Mouse (Mus musculus): Measurements from ENCODE around the gene Atp6v0a1. TPM values are rescaled to one million over a fixed set of nuclear protein-coding genes. Genes with fewer than 3 reads are reported as not detected.

Gene Atp6v0a1
- polyA plus RNA-seq, 1 experiment from 2014 or later = 167 TPM

- Histone ChIP-seq H3K4me2 (no peak overlapping the region), H3K27me3 (replicated peaks) (no peaks in the 10 kb centered on the region), H3K9me3 (replicated peaks) (no peaks in the 10 kb centered on the region), H3K9ac (replicated peaks) (no peak overlapping the region), H3K4me3 (replicated peaks) (no peak overlapping the region), H3K36me3 (peaks cover 86% of the 10 kb centered on the region), H3K4me1 (no peaks in the 10 kb centered on the region), H3K27ac (replicated peaks) (no peak overlapping the region)
- ATAC-seq (ENCODE audit: low FRiP score) = no peak
- 89% methylated on average over 10 of the region's 10 CpGs for WGBS
These were observed 21.0 kb downstream of the Atp6v0a1 start for GRCm38 (mm10) chr11:101030136-101030807.

DNA sequence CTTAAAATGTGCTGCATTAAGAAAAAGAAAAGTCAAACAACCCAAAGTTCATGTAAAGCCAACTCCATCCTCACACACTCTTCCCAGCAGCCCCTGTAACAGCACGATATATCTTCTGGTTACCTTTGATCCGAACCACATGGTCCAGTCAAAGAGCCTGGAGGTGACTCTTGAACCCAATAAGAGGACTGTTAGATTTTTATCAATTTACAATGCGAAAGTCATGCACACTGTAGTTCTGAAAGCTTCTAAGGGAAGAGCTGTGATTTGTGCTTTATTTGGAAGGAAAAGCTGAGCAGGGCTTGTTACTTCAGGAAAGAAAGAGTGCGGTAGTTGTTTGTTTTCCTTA is 21.5 kb downstream of the Atp6v0a1 start:
- H3K4me1 ChIP-seq = no peaks in the 10 kb centered on the region
- WGBS = 96% methylated on average over 4 of the region's 4 CpGs
- H3K27me3 ChIP-seq (replicated peaks) = no peaks in the 10 kb centered on the region
- H3K4me2 ChIP-seq = no peak overlapping the region
- no peak overlapping the region for H3K9ac ChIP-seq (replicated peaks)
- H3K27ac ChIP-seq (replicated peaks) = no peak overlapping the region
- no peaks in the 10 kb centered on the region for H3K9me3 ChIP-seq (replicated peaks)
- H3K36me3 ChIP-seq = peaks cover 86% of the 10 kb centered on the region
- ATAC-seq (ENCODE audit: low FRiP score) = no peak
- H3K4me3 ChIP-seq (replicated peaks) = no peak overlapping the region

- Histone ChIP-seq H3K4me1 (no peaks in the 10 kb centered on the region), H3K4me2 (no peak overlapping the region), H3K9ac (replicated peaks) (no peak overlapping the region), H3K4me3 (replicated peaks) (no peak overlapping the region), H3K27ac (replicated peaks) (no peak overlapping the region), H3K27me3 (replicated peaks) (no peaks in the 10 kb centered on the region), H3K36me3 (peaks cover 86% of the 10 kb centered on the region), H3K9me3 (replicated peaks) (no peaks in the 10 kb centered on the region)
- WGBS = 96% methylated on average over 1 of the region's 1 CpGs
- ATAC-seq (ENCODE audit: low FRiP score) = no peak
These were observed 22.2 kb downstream of the Atp6v0a1 start for GRCm38 (mm10) chr11:101031470-101031869.

- H3K27me3 ChIP-seq (replicated peaks) = no peaks in the 10 kb centered on the region
- ATAC-seq (ENCODE audit: low FRiP score) = no peak
These were observed 24.7 kb downstream of the Atp6v0a1 start for GRCm38 (mm10) chr11:101033856-101034500.

GRCm38 (mm10) chr11:101034614-101035327 is 25.5 kb downstream of the Atp6v0a1 start:
- no peak for ATAC-seq (ENCODE audit: low FRiP score)
- Histone ChIP-seq H3K4me1 (no peaks in the 10 kb centered on the region), H3K36me3 (peaks cover 90% of the 10 kb centered on the region), H3K4me2 (no peak overlapping the region), H3K27me3 (replicated peaks) (no peaks in the 10 kb centered on the region), H3K27ac (replicated peaks) (no peak overlapping the region), H3K4me3 (replicated peaks) (no peak overlapping the region), H3K9me3 (replicated peaks) (no peaks in the 10 kb centered on the region), H3K9ac (replicated peaks) (no peak overlapping the region)
- 92% methylated on average over 8 of the region's 8 CpGs for WGBS

More at GRCm38 (mm10) chr11:101033856-101034500, 24.7 kb downstream of the Atp6v0a1 start:
- Histone ChIP-seq H3K27ac (replicated peaks) (no peak overlapping the region), H3K4me3 (replicated peaks) (no peak overlapping the region), H3K36me3 (peaks cover 86% of the 10 kb centered on the region), H3K4me1 (no peaks in the 10 kb centered on the region), H3K9ac (replicated peaks) (no peak overlapping the region), H3K4me2 (no peak overlapping the region), H3K9me3 (replicated peaks) (no peaks in the 10 kb centered on the region)
- 95% methylated on average over 17 of the region's 17 CpGs for WGBS

DNA sequence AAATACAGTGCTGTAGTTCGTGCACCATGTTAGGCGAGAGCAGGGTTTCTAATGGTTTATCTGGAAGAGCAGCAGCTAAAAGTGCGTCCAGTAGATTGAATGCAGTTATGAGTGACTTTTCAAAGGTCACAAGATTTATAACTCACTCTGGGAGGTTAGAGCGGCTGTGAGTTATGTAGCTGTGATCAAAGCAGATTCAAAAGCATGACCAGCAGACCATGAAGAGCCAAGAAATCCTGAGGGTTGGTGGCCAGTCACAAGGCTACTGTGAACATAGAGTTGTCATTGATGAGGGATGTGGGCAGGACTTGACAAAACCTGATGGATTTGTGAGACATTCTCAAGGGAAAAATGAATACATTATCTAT is 26.1 kb downstream of the Atp6v0a1 start:
- H3K4me2 ChIP-seq = no peak overlapping the region
- no peaks in the 10 kb centered on the region for H3K27me3 ChIP-seq (replicated peaks)
- peaks cover 90% of the 10 kb centered on the region for H3K36me3 ChIP-seq
- H3K27ac ChIP-seq (replicated peaks) = no peak overlapping the region
- H3K4me1 ChIP-seq = no peaks in the 10 kb centered on the region
- no peak overlapping the region for H3K9ac ChIP-seq (replicated peaks)
- no peaks in the 10 kb centered on the region for H3K9me3 ChIP-seq (replicated peaks)
- no peak for ATAC-seq (ENCODE audit: low FRiP score)
- WGBS = 85% methylated on average over 4 of the region's 4 CpGs
- no peak overlapping the region for H3K4me3 ChIP-seq (replicated peaks)

- H3K4me3 ChIP-seq (replicated peaks) = no peak overlapping the region
- H3K4me2 ChIP-seq = no peak overlapping the region
- ATAC-seq (ENCODE audit: low FRiP score) = no peak
- H3K36me3 ChIP-seq = peaks cover 92% of the 10 kb centered on the region
- WGBS = 86% methylated on average over 10 of the region's 10 CpGs
- H3K9ac ChIP-seq (replicated peaks) = no peak overlapping the region
- H3K4me1 ChIP-seq = no peaks in the 10 kb centered on the region
- no peaks in the 10 kb centered on the region for H3K27me3 ChIP-seq (replicated peaks)
- H3K27ac ChIP-seq (replicated peaks) = no peak overlapping the region
- H3K9me3 ChIP-seq (replicated peaks) = no peaks in the 10 kb centered on the region
These were observed 28.5 kb downstream of the Atp6v0a1 start for GRCm38 (mm10) chr11:101037795-101038194.

DNA sequence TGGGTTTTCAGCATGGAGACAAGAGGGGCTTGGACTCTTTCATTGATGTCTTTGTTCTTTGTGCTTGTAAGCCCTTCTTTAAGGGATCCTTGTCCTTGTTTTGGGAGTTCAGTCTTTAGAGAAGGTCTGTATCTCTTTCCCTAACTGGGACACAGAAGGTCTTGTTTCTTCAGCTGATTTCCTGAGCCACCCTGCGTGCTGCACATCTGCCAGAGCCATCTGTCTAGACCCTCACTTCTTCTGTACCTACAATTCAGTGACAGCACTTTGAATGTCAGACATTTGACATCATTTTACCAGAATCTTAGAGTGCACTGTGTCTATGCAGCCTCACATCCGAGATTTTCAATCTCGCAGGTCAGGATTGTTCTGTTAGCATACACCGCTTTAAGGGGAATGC is 36.6 kb downstream of the Atp6v0a1 start:
- 96% methylated on average over 4 of the region's 4 CpGs for WGBS
- no peak overlapping the region for H3K9ac ChIP-seq (replicated peaks)
- no peak overlapping the region for H3K4me2 ChIP-seq
- H3K9me3 ChIP-seq (replicated peaks) = no peaks in the 10 kb centered on the region
- no peak overlapping the region for H3K4me3 ChIP-seq (replicated peaks)
- H3K27ac ChIP-seq (replicated peaks) = no peak overlapping the region
- no peaks in the 10 kb centered on the region for H3K27me3 ChIP-seq (replicated peaks)
- peaks cover 97% of the 10 kb centered on the region for H3K36me3 ChIP-seq
- ATAC-seq (ENCODE audit: low FRiP score) = no peak
- no peaks in the 10 kb centered on the region for H3K4me1 ChIP-seq

- no peak overlapping the region for H3K4me3 ChIP-seq (replicated peaks)
- no peak overlapping the region for H3K9ac ChIP-seq (replicated peaks)
- 75% methylated on average over 9 of the region's 9 CpGs for WGBS
- no peaks in the 10 kb centered on the region for H3K9me3 ChIP-seq (replicated peaks)
- no peaks in the 10 kb centered on the region for H3K4me1 ChIP-seq
- no peak for ATAC-seq (ENCODE audit: low FRiP score)
- H3K27ac ChIP-seq (replicated peaks) = no peak overlapping the region
- no peaks in the 10 kb centered on the region for H3K27me3 ChIP-seq (replicated peaks)
- peaks cover 98% of the 10 kb centered on the region for H3K36me3 ChIP-seq
- H3K4me2 ChIP-seq = no peak overlapping the region
These were observed 37.2 kb downstream of the Atp6v0a1 start for GRCm38 (mm10) chr11:101046440-101046839.

DNA sequence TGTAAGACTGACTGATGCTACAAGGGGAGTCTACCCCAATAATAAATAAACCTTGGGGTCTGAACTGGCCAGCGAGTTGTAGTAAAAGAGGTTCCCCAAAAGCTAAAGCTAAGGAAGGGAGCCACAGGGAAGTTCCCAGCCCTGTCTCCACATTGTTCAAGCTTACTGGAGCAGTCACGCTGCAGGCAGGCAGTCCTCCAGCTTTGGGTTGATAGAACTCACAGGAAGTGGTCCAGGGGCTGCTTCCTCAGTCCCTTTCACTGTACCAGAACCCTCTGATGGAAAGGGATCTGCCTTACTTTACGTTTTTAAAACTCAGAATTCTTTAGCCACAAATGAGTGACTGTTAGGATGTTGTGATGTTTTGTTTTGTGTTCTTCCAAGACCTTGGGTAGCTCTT is 38.2 kb downstream of the Atp6v0a1 start:
- no peaks in the 10 kb centered on the region for H3K4me1 ChIP-seq
- no peak overlapping the region for H3K4me3 ChIP-seq (replicated peaks)
- ATAC-seq (ENCODE audit: low FRiP score) = no peak
- H3K4me2 ChIP-seq = no peak overlapping the region
- no peak overlapping the region for H3K9ac ChIP-seq (replicated peaks)
- H3K27ac ChIP-seq (replicated peaks) = no peak overlapping the region
- no peaks in the 10 kb centered on the region for H3K27me3 ChIP-seq (replicated peaks)
- no peaks in the 10 kb centered on the region for H3K9me3 ChIP-seq (replicated peaks)
- 88% methylated on average over 3 of the region's 3 CpGs for WGBS
- peaks cover 98% of the 10 kb centered on the region for H3K36me3 ChIP-seq

GRCm38 (mm10) chr11:101050359-101050758 is 41.1 kb downstream of the Atp6v0a1 start:
- Histone ChIP-seq H3K4me3 (replicated peaks) (no peak overlapping the region), H3K9me3 (replicated peaks) (no peaks in the 10 kb centered on the region), H3K9ac (replicated peaks) (no peak overlapping the region), H3K4me2 (no peak overlapping the region), H3K4me1 (no peaks in the 10 kb centered on the region), H3K36me3 (peaks cover 99% of the 10 kb centered on the region), H3K27me3 (replicated peaks) (no peaks in the 10 kb centered on the region), H3K27ac (replicated peaks) (no peak overlapping the region)
- no peak for ATAC-seq (ENCODE audit: low FRiP score)
- WGBS = 87% methylated on average over 9 of the region's 9 CpGs

DNA sequence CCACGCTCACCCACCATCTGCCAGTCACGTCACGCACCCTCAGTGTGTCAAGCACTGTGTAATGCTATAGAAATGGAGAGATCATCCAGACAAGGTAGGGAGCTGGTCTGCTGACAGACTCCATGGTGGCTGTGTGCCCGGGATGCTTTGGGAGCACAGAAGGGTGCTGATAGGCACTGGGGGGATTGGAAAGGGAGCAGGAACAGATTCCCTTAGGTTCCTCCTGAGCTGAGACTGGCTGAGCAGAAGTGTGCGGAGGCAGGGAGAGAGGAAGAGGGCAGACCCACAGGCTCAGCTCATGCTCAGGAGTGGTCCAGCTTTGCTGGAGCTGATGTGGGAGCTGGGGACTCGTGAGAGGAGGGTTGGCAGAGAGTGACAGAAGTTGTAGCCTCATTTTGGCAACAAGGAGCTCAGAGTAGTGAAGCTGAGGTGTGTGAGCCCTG is 41.8 kb downstream of the Atp6v0a1 start:
- H3K36me3 ChIP-seq = peaks cover 99% of the 10 kb centered on the region
- no peaks in the 10 kb centered on the region for H3K27me3 ChIP-seq (replicated peaks)
- no peaks in the 10 kb centered on the region for H3K4me1 ChIP-seq
- no peak overlapping the region for H3K4me2 ChIP-seq
- H3K27ac ChIP-seq (replicated peaks) = no peak overlapping the region
- no peak overlapping the region for H3K4me3 ChIP-seq (replicated peaks)
- no peak for ATAC-seq (ENCODE audit: low FRiP score)
- WGBS = 91% methylated on average over 6 of the region's 6 CpGs
- no peaks in the 10 kb centered on the region for H3K9me3 ChIP-seq (replicated peaks)
- no peak overlapping the region for H3K9ac ChIP-seq (replicated peaks)
